Mouse (Mus musculus) olfactory bulb, adult 2 months (tissue): ENCODE measurements around the gene Olfr998.

Source experiments
- CTCF ChIP-seq: fragments of 200-500 bp; IDR thresholded peaks from 2 replicates; pipeline ENCODE4 v1.5.1; 2012; ENCODE audit warnings: low read depth, mild to moderate bottlenecking, low read length, moderate library complexity; ENCODE audit not compliant: insufficient read depth
- POLR2A ChIP-seq: fragments of 200-500 bp; IDR thresholded peaks from 2 replicates; pipeline ENCODE4 v1.6.1; 2012; ENCODE audit warnings: mild to moderate bottlenecking, low read depth, low read length, moderate library complexity; ENCODE audit not compliant: insufficient read depth

GRCm38 (mm10) chr2:85561187-85561586 is 27.6 kb upstream of the Olfr998 start:
- no peak for TF ChIP-seq CTCF
- no peak for TF ChIP-seq POLR2A
